Mouse (Mus musculus) spleen, postnatal 4 days (tissue): Measurements from ENCODE around the gene Utp11.
"Not testable (repeated sequence)": the region's sequence is repeated elsewhere in the genome, so short reads cannot be mapped to it uniquely, and the experiment has no call there.

Source experiments
- DNase-seq, 2 experiments: peaks; one replicate each; pipeline ENCODE4 v3.0.0; 2022; ENCODE audit warnings: low spot score in 2 of 2

The Utp11 gene

DNA sequence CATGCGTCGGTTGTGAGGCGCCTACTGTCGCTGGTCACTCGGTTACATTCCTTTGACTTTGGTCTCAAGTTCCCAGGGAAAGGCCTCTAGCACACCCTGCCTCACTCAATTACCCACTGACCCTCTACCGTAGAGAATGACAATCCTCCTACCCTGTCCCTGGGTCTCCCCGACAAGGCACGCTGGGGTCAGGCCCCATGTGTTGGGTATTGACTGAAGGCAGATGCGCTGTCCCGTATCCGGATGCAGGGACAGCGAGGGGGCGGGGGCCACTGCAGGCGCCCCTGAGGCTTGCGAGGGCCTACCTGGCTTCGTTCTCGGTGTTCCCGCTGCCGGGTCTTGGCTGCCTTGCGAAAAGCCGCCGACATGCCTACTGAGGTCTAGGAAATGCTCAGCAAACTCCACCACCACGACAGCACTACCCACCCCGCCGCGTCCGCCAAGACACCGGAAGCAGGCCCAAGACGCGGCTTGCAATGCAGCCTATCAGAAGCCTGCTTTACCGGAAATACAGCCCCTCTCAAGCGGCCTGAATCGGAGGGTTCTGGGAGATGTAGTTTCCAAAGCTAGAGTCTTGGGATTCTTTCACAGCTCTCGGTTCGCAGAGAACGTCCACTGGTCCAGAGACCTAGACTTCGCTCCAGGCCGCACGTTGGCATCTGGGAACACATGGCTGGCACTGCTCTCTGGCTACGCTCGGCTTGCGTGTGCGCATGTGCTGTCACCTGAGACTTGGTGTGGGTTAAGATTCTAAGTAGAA is at the start of gene Utp11:
Gene Utp11, minus strand, starts transcription at position 466 of the 760 bp plus-strand sequence.
- DNase-seq, result peak; percentile 81 to 91

DNA sequence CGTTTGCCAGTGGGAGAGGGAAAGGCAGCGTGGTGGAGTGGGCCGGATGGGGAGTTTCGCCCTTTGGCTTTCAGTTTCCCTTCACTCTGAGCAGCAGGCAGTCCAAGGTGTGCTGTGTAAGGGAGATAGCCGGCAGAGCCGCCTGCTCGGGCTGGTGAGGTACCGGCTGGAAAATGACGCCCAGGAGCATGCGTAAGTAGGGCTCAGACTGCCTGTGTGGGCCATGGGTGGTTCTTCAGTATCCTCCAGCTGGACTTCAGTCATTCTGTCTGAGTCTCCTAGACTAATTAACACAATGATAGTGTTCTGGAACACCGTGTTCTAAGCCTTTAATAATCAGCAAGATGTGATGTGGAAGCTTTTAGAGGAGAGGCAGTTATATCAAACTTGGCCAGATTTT is 49.4 kb upstream of the Utp11 start:
- DNase-seq, result no peak

DNA sequence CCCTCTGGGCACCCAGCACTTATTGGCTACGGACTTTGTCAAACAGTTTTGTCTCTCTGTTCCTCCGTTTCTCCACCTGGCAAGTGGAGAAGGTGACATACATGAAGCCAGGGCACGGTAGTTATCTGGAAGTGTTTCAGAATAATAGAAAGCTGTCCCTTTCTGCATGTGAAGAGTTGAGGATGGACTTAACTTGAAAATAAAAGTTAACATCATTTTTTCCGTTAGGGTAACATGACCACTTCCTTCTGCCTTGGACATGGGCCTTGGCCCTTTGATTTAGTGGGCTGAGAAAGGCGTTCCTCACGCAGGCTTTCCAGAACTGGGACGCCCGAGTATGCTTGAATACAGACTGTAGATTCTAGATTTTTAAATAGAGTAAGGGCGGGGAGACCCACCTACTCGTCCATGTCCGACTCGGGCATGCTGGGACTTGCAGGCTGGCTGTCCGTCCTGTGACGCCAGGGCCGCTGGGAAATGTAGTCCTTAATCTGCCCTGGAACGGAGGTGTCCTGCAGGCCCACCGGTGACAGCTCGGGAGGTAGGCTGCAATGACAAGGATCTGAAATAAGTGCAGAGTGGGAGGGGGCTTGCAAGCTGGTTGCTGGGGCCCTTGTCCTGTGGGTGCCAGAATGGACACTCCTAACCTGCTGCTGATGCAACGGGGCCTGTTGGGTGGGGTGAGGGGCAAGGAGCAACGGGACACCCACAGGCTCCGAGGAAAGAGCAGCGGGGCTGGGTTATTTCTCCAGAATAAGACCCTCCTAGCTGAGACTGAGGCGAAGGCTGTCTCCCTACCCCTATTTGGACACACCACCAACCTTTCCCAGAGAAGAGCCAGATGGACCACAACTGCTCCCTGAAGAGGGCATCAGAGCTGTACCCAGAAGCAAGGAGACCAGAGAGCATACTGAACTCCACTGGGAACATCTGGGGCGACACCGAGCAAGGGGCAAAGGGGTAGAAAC is 48.3 kb upstream of the Utp11 start, which contains the start of gene Inpp5b:
Gene Inpp5b, plus strand, starts transcription at position 475 of the 968 bp plus-strand sequence.
- peak; percentile 72 to 84 for DNase-seq

DNA sequence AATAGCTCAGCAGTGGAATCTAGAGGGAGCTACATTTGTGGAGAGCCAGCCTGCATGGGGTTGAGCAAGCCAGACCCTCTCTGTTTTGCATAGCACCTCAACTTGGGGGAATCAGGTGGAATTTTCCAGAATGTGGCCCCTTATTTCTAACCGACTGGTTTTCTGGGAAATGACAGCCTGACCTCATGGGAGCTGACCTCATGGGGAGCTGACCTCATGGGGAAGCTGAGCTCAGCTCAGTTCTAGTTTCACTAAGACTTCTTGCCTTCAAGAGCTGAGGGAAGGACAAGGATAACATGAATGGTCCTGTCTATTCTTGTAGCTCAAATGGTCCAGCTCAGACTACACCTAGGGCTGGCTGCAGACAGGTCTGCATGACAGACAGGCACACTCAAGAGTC is 45.4 kb upstream of the Utp11 start:
- DNase-seq, result no peak

DNA sequence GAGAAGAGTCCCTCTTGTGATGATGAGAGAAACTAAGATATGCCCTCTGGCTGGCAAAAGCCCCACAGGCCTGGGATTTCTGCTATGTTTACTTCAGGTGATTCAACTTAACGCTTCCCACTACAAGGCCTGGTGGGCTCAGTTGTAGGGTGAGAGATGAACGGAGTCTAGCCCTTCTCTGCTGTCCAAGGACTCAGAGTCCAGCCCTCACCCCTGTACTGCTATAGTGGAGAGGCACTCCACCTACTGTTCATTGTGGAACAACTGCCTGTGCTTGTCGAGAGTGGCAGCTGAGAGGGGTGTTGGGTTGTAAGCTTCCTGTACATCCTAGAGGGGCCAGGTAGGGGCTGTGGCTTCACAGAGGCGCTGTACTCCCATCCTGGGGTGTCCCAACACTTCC is 44.6 kb upstream of the Utp11 start:
- no peak for DNase-seq

DNA sequence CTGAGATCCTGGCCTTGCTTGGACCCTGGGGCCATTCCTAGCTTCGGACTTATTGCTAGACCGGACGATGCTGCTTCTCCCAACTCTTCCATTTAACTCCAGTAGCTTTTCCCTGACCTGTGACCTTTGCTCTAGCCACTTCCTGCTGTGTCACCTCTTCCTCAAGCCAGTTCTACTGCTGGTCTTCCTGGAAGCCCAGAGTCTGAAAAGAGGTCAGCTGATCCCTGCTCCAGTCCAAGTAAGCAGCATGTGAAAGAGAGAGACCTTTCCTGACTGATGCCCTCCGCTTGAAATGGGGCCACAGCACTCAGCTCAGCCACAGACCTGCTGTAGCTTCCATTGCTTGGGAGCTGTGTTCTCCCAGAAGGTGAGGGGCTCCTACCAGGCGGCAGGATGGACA is 44.1 kb upstream of the Utp11 start:
- DNase-seq, result no peak

DNA sequence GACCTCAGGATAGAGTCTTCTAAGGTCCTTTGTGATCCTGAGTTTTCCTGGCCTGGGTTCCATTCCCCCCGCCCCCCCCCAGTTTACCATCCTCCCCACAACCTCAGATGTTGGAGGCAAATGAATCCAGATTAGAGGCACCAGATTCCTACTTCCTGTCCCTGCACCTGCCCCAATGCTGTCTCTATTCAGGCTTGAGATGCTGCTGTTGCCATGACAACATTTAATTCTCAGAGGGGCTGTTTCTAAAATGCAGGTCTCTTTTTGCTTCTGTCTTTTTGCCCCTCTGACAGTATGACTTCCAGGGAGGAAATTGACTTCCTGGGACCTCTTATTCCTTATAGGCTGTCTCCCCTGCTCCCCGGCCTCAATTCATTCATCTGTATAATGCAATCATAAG is 43.6 kb upstream of the Utp11 start:
- no peak for DNase-seq

DNA sequence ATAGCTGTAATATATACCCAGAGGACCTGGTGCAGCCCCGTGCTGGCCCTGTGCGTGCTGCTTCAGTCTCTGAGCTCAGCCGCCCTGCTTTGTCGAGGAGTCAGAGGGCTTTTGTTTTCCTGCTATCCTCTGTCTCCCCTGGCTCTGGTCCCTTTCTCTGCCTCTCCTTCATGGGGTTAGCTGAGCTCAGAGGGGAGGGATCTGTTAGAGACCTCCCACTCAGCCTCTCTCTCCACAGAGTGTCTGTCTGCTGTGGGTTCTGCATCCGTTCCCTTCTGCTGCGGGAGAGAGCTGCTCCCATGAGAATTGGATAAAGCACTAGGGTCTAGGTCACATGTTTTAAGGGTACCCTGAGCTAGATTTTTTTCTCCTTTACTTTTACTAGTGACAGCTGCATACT is 32.7 kb upstream of the Utp11 start:
- DNase-seq, result no peak

DNA sequence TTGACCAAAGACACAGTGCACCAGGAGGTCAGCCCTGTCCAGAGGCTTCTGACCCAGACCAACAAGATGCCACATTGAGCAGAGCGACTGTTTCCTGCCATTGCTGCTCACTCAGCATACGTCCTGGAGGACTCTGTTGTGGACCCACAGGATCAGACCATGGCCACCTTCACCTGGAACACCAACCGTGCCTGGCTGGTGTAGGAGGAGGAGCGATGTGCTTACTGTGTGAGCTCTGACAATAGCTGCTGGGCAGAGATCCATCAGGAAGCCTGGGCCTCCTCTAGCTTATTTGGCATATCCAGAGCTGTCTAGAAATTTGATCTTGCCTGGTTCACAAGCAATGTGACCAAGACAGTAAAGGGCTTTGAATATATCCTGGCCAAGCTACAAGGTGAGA is 25.7 kb upstream of the Utp11 start:
- DNase-seq, result no peak

DNA sequence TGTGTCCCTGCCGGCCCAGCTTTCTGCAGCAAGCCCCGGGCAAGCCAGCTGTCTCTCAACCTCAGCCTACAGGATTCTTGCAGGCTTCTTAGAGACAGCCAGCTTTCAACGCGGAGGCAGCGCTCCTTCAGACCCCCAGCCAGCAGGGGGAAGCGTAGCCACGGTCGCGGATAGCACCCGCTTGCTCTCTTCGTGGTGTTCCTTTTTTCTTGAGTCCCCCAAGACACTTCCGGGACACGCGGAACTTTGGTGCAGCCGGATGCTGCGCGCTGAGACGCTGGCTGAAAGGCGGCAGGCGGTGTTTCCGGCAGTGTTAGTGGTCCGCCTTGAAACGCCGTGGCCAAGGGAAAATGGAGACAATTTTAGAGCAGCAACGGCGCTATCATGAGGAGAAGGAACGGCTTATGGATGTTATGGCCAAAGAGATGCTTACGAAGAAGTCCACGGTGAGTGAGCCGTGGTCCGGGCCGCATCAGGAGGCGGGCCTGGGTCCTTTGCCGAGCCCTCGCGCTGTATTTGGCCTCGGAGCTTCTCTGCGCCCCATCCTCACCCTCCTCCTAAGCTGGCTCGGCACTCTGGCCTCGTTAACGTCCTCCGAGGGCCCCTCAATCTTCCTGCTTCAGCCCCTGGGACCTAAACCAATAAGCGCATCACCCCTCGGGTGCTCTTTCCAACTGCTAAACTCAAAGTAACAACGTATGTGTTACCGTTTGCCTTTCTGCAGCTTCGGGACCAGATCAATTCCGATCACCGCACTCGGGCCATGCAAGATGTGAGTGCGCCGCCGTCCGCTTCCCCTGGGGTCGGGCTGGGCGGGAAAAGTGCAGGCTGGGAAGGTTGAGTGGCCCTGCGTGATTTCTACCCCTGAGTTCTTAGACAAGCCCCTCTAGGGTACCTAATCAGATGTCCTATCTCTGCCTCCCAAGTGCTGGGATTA is 21.4 kb upstream of the Utp11 start, which contains the start of gene Sf3a3:
Gene Sf3a3, plus strand, starts transcription at position 232 of the 937 bp plus-strand sequence.
- DNase-seq, result peak; percentile 94 to 96

DNA sequence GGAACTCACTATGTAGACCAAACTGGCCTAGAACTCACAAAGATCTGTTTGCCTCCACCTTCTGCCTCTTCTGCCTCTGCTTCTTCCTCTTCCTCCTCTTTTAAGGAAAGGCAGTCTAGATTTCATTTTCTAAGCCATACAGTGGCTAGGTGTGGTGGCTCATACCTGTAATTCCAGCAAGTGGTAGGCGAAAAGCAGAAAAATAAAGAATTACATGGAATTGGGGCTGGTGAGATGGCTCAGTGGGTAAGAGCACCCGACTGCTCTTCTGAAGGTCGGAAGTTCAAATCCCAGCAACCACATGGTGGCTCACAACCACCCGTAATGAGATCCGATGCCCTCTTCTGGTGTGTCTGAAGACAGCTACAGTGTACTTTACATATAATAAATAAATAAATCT is 20.4 kb upstream of the Utp11 start:
- not testable (repeated sequence) for DNase-seq

DNA sequence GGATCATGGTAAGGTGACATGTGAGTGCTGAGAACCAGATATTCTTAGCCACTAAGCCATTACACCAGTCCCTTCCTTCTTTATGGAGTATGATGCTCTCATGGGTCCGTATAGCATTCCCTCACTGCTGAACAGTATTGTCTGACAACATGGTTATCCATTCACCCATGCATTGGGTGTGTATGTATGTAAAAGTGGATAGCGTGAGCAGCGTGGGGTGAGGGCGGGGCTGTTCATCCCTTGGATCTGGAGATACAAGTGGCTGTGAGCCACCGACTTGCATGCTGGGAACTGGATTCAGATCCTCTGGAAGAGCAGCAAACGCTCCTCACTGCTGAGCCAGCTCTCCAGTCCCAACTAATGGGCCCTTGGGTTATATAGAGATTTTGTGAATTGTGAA is 19.2 kb upstream of the Utp11 start:
- no peak for DNase-seq

DNA sequence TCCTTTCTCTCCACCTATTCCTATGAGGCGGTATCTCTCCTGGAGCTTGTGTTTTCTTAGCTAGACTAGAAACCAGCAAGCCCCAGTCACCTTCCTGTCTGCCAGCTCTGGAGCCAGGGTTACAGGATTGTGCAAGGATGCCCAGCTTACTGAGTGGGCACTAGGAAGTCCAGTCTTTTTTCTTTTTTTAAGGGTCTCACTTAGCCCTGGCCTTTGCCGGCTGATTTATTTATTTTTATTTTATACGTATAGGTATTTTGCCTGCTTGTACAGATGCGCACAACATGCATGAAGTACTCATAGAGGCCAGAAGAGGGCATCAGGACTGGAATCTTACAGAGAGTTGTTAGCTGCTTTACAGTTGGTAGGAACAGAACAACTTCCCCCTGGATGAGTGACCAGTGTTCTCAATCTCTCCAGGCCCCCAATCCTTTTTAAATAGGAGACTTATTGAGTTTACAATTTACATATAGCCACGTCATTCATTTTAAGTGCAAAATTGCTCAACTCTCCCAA is 17.4 kb upstream of the Utp11 start:
- DNase-seq, result peak in 1 of 2 experiments; percentile 48

DNA sequence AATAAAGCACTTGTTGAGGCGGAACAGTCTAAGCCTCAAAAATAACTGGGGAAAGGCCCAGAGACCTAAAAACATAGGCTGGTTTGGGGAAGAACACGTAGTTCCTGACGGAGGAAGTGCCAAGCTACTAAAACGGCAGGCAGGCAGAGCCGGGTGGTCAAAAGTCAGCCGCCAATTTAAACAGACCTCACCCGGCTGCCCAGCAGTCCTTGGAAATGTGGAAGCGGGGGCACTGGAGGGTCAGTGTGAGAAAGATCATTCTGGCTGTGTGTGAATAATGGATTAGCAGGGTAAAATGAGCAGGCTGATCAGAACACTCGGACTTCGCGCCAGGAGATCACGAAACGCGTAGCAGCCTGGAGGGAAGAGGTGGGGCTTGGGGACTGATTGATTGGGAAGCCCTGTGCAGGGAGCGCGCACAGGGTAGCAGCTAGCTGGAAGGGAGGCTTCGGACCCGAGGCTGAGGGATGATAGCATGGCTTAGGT is 16.6 kb upstream of the Utp11 start:
- DNase-seq, result no peak

DNA sequence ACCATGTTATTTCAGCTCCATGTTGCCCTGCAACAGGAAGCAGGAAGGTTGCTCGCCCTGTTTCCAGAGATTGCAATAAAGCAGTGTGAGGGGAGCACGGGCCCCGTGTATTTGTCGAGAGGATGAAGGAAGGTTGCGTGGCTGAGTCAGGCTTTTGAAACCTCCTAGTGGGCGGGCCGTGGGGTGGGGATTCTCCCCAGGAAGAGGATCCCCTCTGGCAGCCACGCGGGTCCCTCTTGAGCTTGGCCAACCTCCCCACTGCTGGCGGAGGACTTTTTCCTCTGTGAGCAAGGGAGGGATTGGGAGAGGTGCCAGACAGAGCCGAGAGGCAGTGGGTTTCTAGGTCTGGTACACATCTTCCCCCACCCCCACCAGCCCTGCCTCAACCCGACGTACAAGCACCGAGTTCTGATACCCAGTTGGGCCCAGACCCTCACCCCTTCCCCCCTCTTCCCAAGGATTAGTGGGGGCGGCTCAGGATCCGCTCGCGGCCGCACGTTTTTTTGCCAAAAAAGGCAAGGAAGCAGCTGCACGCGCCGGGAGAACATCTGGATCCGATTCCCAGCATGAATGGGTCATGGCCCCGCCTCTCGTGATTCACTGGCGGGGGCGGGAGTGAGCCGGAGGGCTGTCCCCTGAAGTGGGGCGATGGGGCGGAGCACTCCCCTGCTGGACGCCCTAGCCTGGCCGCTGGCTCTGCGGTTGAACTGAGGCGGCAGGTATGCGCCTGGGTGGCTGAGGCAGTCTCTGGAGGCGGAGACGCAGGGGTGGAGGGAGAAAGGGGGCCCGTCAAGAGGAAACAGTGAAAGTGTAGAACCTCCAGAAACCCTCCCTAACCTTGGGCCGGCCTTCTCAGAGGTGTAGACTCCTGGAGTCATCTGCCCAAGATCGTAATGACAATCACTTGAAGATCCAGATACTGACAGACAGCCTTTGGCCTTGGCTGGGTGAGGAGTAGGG is 15.4 kb upstream of the Utp11 start:
- DNase-seq, result peak; percentile 76 to 86

DNA sequence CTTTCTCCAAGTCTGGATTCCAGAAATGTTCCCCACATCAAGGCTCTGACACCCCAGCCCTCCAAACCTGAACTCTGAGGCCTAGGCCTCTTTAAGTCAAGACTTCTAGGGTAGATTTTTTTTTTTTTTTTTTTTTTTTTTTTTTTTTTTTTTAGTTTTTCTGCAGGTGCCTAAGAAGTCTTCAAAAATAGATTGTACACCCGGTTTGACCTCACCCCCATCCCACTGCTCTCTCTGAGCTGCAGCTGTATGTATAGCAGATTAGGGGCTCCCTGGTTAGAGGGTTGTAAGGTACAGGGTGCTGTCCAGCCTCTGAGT is 14.8 kb upstream of the Utp11 start:
- not testable (repeated sequence) for DNase-seq

DNA sequence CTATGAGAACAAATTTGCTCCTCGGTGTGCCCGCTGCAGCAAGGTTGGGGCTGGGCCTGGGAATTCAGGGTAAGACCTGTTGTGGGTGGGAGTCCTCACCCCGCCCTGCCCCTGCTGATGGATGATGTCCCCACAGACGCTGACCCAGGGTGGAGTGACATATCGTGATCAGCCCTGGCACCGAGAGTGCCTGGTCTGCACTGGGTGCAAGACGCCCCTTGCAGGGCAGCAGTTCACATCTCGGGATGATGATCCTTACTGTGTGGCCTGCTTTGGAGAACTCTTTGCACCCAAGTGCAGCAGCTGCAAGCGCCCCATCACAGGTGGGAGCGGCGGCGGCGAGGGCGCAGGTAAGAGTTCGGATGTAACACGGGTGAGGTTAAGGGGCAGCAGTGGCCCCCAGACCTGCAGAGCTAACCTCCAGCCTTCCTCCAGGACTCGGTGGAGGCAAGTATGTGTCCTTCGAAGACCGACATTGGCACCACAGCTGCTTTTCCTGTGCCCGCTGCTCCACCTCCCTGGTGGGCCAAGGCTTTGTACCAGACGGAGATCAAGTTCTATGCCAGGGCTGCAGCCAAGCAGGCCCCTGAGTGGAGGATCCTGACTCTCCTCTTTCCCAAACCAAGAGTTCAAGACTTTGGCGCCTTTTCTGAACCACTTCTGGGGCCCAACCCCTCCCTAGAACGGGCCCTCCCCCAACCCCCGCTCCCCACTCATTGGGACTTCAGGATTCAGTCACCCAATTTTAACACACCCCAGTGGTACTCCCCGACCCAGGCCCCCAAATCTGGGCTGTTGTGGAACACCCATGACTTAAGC is 14.2 kb upstream of the Utp11 start:
- not testable (repeated sequence) for DNase-seq

DNA sequence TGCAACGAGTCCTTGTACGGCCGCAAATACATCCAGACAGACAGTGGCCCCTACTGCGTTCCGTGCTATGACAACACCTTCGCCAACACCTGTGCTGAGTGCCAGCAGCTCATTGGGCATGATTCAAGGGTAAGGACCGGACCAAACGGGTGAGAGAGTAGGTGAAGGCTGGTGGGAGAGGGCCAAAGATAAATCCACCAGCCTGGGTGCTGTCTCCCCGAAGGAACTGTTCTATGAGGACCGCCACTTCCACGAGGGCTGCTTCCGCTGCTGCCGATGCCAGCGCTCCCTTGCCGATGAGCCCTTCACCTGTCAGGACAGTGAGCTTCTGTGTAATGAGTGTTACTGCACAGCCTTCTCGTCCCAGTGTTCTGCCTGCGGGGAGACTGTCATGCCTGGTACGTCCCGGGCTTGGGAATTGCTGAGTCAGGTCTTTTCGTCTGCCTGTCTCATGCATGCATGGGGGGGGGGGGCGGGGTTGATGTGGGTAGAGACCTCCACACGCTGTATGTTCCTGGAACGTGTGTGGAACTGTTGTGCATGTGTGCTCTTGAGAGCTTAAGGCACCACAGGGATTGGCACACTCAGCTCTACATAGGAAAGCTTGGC is 12.4 kb upstream of the Utp11 start:
- no peak for DNase-seq
